Mouse (Mus musculus): ENCODE data around the gene Pigv.

Pigv gene

GRCm38 (mm10) chr4:133633332-133634042 is 39.0 kb downstream of the Pigv start:
- peak; percentile 89 to 92 for DNase-seq

DNA sequence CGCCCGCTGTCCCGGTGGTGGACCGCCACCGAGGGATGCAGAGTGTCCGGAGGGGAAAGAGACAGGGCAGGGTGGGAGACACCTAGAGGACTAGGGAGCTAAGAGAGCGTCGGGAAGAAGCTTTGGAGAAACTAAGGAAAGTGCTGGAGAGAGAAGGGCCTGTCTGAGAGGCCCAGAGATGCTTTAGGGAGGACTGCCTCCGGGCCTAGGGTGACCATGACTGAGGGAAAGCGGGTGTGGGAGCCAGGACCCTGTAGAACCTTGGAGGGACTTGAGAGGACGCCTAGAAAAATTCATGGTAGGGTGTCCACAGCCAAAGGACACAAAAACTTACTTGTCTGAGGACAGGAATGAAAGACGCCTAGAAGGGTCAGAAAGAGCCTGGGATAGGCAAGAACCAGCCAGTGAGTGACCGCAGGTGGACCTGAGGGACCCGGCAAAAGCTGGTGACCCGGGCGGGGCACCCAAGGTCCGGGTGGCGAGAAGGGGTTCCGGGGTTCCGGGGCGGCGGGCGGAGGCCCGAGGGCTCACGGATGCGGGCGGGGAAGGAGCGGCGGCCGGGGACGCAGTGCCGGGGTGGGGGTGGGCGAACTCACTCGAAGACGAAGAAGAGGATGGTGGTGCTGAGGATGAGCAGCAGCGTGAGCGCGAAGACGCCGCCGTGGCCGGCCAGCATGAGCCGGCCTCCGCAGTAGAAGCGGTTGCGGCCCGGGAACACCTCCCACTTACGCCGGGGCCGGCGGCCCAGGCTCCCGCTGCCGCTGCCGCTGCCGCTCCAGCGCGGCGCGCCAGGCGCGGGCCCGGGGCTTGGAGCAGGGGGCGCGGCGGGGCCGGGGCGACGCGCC is 39.7 kb downstream of the Pigv start:
- no peak for DNase-seq

DNA sequence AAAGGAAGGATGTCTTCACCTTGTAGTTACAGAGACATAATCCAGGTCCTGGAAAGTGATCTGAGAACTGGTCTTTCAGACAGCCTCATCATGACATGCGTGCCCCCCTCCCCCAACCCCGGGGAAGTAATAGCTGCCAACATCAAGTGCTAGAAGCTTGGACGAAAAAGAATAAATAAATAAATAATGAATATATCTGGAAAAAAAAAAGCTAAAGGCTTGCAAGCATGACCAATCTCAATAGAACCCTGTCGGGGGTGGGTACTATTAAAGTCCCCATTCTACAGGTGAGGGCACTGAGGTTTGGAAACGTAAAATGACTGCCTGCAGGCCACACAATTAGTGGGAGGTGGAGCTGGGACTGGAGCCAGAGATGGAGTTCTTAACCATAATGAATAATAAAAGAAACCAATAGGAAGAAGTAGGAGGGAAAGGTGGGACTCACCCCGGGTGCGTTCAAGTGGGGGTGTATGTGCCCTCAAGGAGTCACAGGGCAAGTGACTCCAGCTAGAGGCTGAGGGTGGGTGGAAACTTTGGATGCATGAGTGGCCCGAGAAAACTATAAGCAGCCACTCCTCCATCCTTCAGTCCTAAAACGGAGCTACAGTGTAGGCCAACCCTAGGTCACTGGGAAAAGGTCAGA is 40.6 kb downstream of the Pigv start:
- DNase-seq = peak; percentile 76 to 85

GRCm38 (mm10) chr4:133631071-133631768 is 41.2 kb downstream of the Pigv start:
- DNase-seq = peak; percentile 67 to 78

DNA sequence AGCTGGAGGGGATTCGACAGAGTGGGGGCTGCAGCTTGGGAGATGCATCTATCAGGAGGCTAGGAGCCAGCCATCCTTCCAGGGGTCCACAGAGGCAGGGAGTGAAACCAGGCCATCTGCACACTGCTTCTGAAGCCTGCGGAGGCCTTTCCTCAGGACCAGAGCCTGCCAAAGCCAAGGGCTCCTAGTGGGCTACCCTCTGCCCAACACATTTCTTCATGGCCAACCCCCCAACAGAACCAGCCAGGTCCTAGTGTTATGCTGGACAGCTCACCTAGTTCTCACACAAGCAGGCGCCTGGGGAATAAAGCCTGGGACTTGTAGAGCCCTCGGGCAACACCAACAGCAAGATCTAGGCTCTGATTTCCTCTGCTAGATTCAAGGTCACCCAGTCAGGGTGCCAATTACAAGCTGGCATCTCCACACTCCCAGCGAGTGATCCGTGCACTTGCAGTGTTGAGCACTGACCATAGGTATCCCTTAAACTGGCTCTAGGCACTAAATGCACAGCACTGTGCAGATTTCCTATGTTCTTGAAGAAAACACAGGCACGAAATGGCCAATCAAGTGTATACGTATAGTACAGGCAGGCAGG is 42.0 kb downstream of the Pigv start:
- DNase-seq = no peak

DNA sequence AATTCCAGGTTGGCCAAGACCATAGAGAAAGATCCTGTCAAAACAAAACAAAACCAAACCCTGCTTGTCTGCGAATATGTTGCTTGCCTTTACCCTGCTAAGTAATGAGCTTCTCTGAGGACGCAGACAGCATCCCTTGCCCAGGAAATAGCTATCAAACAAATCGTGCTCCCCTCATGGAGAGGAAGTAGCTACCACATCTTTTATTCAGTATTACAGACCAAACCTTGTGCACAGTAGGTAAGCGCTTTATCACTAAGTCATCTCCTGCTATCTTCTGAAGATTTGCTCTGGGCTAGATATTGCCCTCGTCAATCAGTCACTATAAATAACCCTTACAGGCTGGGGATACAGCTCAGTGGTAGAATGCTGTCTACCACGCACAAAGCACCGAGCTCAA is 43.3 kb downstream of the Pigv start:
- no peak for DNase-seq

GRCm38 (mm10) chr4:133628517-133628916 is 43.9 kb downstream of the Pigv start:
- no peak for DNase-seq

GRCm38 (mm10) chr4:133627039-133627438 is 45.4 kb downstream of the Pigv start:
- DNase-seq = no peak

- DNase-seq = no peak
Observed at GRCm38 (mm10) chr4:133626621-133627020, 45.8 kb downstream of the Pigv start.

- DNase-seq = no peak
Observed at GRCm38 (mm10) chr4:133626221-133626620, 46.2 kb downstream of the Pigv start.

- DNase-seq = peak; percentile 87 to 92
Observed at GRCm38 (mm10) chr4:133625621-133626071, 46.8 kb downstream of the Pigv start.

DNA sequence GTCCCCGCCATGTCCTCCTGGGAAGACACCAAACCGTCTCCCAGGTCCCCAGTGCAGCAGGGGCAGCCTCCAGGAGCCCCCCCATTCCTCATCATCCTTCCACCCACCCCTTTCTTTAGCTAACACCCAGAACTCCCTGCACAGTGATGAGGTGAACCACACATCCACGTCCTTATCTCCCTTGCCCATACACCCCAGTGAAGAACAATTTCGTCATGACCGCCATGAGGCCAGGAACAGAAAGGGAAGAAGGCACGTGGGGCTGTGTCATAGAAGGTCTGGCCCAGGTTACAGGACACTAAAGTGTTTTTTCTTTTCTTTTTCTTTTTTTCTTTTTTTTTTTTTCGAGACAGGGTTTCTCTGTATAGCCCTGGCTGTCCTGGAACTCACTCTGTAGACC is 47.6 kb downstream of the Pigv start:
- no peak for DNase-seq

DNA sequence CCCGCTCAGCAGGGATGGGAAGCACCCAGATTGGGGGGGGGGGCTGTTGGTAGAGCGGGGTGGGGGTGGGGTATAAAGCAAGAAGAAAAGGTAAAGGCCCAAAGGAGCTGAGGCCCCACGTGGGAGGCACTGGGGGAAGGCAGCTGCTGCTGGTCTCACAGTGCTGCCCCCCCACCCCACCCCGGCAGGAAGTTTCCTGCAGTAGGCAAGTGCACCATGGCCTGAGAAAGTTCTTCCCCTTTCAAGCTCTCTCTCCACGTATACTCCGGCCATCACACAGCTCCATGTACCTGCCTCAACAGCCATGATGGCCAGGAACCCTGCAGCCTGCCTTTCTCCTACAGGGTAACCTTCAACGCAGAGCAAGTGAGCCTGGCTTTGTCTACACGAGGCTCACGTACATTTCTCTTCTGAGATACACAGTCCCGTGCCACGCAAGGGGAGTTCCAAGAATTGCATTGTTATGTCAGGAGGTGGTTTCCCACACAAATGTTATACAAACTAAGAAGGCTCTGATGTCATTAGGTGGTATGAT is 50.2 kb downstream of the Pigv start:
- no peak for DNase-seq

DNA sequence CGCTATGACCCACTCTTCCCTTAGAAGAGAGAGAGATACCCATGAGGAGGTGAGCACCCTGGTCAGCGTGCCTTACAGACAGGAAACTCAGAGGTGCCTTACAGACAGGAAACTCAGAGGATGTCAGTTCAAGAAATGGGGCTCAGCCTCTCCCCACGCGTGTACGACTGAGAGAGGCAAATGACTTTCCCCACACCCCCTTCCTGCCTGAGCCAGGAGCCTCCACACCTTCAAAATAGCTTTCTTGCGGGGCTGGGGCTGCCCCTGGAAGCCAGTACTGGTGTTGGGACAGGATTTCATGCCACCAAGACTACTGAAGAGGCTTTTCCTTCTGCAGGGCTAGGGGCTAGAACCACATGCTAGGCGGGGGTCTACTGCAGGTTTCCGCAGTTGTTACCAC is 51.8 kb downstream of the Pigv start:
- DNase-seq = no peak

DNA sequence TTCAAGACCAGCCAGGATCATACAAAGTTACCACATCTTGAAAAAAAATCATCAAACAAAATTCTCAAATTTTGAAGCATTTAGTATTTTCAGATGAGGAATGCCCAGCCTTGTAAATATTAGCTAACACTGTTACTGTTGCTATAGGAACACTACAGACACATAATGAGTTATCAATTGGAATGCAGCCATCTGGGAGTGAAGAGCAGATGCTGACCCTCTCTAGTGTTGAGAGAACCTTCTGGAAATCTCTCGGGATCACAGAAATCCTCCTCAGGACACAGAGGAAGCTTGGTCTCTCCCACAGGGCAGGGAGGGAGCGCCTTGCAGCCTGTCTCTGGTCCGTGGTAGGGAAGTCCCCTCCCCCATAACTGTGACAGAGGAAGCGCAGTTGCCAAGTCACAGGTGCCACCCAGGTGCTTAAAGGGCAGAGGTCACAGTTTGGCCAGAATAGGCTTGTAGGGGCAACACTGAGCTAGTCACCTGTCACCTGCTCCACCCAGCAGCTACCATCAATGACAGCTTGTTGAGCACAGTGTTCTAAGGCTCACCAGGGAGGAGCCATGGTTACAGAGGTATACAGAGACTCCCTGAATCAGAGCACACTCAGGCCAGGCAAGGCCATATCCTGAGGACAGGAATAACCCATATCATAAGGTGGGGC is 52.8 kb downstream of the Pigv start:
- DNase-seq = no peak

DNA sequence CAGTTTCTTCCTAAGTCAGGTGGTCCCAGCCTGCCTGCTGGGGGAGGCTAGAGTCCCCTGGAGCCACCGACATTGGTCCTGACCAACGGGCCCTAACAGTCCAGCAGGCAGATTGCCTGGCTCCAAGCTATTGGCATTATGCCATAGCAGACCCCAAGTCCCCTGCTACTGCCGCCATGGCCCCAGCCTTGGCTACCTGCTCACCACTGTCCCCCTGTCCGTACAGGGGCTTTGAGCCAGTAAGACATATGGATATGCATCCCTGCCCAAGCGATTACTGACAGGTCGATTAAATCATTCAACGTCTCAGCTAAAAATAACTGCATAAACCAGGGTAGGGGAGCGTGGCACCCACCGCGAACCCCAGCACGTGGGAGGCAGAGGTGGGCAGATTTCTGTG is 54.5 kb downstream of the Pigv start:
- no peak for DNase-seq

GRCm38 (mm10) chr4:133615416-133615815 is 57.0 kb downstream of the Pigv start:
- no peak for DNase-seq

- peak; percentile 92 to 94 for DNase-seq
Observed at GRCm38 (mm10) chr4:133614274-133614761, 58.1 kb downstream of the Pigv start.

DNA sequence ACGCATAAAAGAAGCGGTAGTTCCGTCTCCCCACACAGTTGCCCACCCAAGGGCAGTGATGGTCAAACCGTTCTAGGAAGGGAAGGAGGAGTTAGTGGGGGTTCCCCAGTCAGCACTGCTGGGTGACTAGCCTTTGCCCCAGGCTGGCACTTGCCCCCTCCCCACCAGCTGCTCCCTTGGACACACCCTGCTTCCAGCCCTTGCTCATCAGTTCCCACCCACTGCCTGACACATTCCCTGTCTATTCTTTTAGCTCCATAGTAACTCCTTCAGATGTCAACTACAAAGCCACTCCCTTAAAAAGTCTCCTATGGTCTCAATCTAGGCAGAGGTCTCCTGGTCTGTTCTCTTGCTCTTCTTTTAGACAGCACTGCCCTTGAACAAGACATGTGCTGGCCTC is 58.6 kb downstream of the Pigv start:
- no peak for DNase-seq

- no peak for DNase-seq
Observed at GRCm38 (mm10) chr4:133613026-133613425, 59.4 kb downstream of the Pigv start.

DNA sequence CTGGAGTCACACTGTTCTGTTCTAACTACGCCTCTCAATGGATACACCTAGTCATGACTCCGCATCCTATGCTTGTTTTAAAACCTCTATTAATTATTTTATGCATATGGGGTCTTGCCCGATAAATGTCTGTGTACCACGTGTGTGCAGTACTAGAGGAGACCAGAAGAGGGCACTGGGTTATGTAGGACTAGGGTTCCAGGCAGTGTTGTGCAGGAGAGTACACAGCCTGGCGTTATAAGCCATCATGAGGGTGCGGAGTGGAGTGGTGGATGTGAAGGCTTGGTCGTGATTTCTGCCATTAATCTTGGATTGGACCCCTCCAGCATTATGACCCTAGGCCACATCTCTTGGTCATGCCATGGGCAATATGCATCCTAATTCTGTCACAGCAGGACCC is 60.0 kb downstream of the Pigv start:
- no peak for DNase-seq

DNA sequence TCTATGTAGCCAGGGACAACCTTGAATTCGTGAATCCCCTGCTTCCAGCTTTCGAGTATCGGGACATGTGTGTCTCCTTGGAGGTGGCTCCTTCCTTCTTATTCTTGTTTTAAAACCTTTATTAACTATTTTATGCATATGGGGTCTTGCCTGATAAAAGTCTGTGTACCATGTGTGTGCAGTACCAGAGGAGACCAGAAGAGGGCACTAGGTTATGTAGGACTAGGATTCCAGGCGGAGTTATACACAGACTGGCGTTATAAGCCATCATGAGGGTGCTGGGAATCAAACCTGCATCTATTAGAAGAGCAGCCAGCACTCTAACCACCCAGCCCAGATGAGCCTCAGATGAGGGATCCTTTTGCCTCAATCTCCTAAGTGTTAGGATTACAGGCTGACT is 60.6 kb downstream of the Pigv start:
- no peak for DNase-seq

Measured in lung, adult 18-20 months (tissue).